Mouse (Mus musculus) lung, adult 2 months (tissue): ENCODE results near the gene Psmd3.

Experiments used
- CTCF ChIP-seq: fragments of 200-500 bp; IDR thresholded peaks from 2 replicates; pipeline ENCODE4 v1.5.1; 2011; ENCODE audit warnings: mild to moderate bottlenecking, low read length, control low read depth; ENCODE audit not compliant: insufficient read depth
- POLR2A ChIP-seq: fragments of 200-500 bp; IDR thresholded peaks from 2 replicates; pipeline ENCODE4 v1.6.1; 2011; ENCODE audit warnings: low read depth, mild to moderate bottlenecking, control low read depth, low read length, borderline replicate concordance; ENCODE audit errors: extremely low read depth

DNA sequence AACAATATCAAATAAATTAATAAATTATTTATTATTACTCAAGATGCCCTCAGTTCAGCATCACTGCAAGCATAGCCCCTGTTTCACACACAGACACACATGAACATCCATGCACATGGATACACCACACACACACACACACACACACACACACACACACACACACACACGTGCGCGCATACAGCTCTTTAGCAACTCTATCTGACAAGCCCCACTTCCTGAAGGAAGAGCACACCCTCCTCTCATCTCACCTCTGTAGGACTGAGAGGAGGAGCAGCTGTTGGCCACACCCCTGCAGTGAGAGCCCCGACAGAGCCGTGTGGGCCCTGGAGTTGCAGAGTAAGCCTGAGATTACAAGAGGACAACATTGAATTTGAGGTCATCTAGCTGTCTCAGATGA lies 42.3 kb upstream of the Psmd3 start:
- TF ChIP-seq CTCF, result no peak
- TF ChIP-seq POLR2A, result no peak
